Mouse (Mus musculus): ENCODE measurements around the gene Ccdc173. TPM values are rescaled to one million over a fixed set of nuclear protein-coding genes. Genes with fewer than 3 reads are reported as not detected.

The Ccdc173 gene
- total and polyA plus RNA-seq, 3 experiments = 0.12 to 0.65 (median 0.59) TPM

GRCm38 (mm10) chr2:69803756-69804155 is 14.4 kb upstream of the Ccdc173 start:
- WGBS = 50% methylated on average over 8 of the region's 8 CpGs
- no peaks in the 10 kb centered on the region for H3K4me1 ChIP-seq (ENCODE audit: control insufficient read depth, insufficient read depth, low read length)
- DNase-seq = no peak
- no peak for TF ChIP-seq EP300 (IDR thresholded peaks at IDR 0.05; ENCODE audit: insufficient read depth, low read depth, low read length)
- TF ChIP-seq CTCF (IDR thresholded peaks at IDR 0.05) = no peak
- TF ChIP-seq POLR2A (IDR thresholded peaks at IDR 0.05; ENCODE audit: insufficient read depth, low read depth, low read length) = no peak
- H3K9ac ChIP-seq (ENCODE audit: low read depth, low read length) = no peak overlapping the region
- intact Hi-C loops (cut with DNase I) = loop anchor here (2.0 kb wide), 1 partner anchor 57 kb away; the partner anchor contains the start of gene Ssb
- H3K79me2 ChIP-seq (replicated peaks; ENCODE audit: control insufficient read depth, insufficient read depth, low read length) = no peaks in the 10 kb centered on the region
- H3K27ac ChIP-seq = no peak overlapping the region
- H3K27me3 ChIP-seq (ENCODE audit: control insufficient read depth, insufficient read depth, low read length) = no peaks in the 10 kb centered on the region
- no peaks in the 10 kb centered on the region for H3K36me3 ChIP-seq (ENCODE audit: control insufficient read depth, insufficient read depth, low read length)
- H3K4me3 ChIP-seq = no peak overlapping the region

- no peak overlapping the region for H3K27ac ChIP-seq
- no peaks in the 10 kb centered on the region for H3K4me1 ChIP-seq (ENCODE audit: control insufficient read depth, insufficient read depth, low read length)
- no peaks in the 10 kb centered on the region for H3K27me3 ChIP-seq (ENCODE audit: control insufficient read depth, insufficient read depth, low read length)
- H3K79me2 ChIP-seq (replicated peaks; ENCODE audit: control insufficient read depth, insufficient read depth, low read length) = no peaks in the 10 kb centered on the region
- H3K36me3 ChIP-seq (ENCODE audit: control insufficient read depth, insufficient read depth, low read length) = no peaks in the 10 kb centered on the region
- H3K4me3 ChIP-seq = peak overlapping the region; percentile 38
- no peak for TF ChIP-seq EP300 (IDR thresholded peaks at IDR 0.05; ENCODE audit: insufficient read depth, low read depth, low read length)
- TF ChIP-seq CTCF (IDR thresholded peaks at IDR 0.05) = peak; percentile 99
- no peak overlapping the region for H3K9ac ChIP-seq (ENCODE audit: low read depth, low read length)
- peak; percentile 78 to 84 for DNase-seq
- 53% methylated on average over 5 of the region's 5 CpGs for WGBS
- intact Hi-C loops (cut with DNase I) = loop anchor here (2.0 kb wide), 1 partner anchor 58 kb away; the partner anchor contains the start of gene Ssb
Measured at GRCm38 (mm10) chr2:69802911-69803312, 13.5 kb upstream of the Ccdc173 start.

GRCm38 (mm10) chr2:69790722-69791121 is 1.3 kb upstream of the Ccdc173 start:
- TF ChIP-seq CTCF (IDR thresholded peaks at IDR 0.05) = no peak
- TF ChIP-seq EP300 (IDR thresholded peaks at IDR 0.05; ENCODE audit: insufficient read depth, low read depth, low read length) = no peak
- TF ChIP-seq POLR2A (IDR thresholded peaks at IDR 0.05; ENCODE audit: insufficient read depth, low read depth, low read length) = no peak
- DNase-seq = no peak
- Histone ChIP-seq H3K4me3 (no peak overlapping the region), H3K36me3 (ENCODE audit: control insufficient read depth, insufficient read depth, low read length) (peaks cover 4% of the 10 kb centered on the region), H3K4me1 (ENCODE audit: control insufficient read depth, insufficient read depth, low read length) (peaks cover 2% of the 10 kb centered on the region), H3K27me3 (ENCODE audit: control insufficient read depth, insufficient read depth, low read length) (no peaks in the 10 kb centered on the region), H3K27ac (no peak overlapping the region; the same call in 1 of the 2 replicates), H3K79me2 (replicated peaks; ENCODE audit: control insufficient read depth, insufficient read depth, low read length) (no peaks in the 10 kb centered on the region), H3K9ac (ENCODE audit: low read depth, low read length) (no peak overlapping the region)
- WGBS = 68% methylated on average over 4 of the region's 4 CpGs
- intact Hi-C loops (cut with DNase I) = no loop called here

- H3K4me3 ChIP-seq = peak overlapping the region; percentile 86
- no peaks in the 10 kb centered on the region for H3K79me2 ChIP-seq (replicated peaks; ENCODE audit: control insufficient read depth, insufficient read depth, low read length)
- intact Hi-C loops (cut with DNase I) = no loop called here
- 1% methylated on average over 10 of the region's 10 CpGs for WGBS
- no peaks in the 10 kb centered on the region for H3K27me3 ChIP-seq (ENCODE audit: control insufficient read depth, insufficient read depth, low read length)
- H3K4me1 ChIP-seq (ENCODE audit: control insufficient read depth, insufficient read depth, low read length) = peaks cover 2% of the 10 kb centered on the region
- peak overlapping the region; percentile 84 for H3K27ac ChIP-seq
- H3K9ac ChIP-seq (ENCODE audit: low read depth, low read length) = no peak overlapping the region
- peak; percentile 86 to 89 for DNase-seq
- H3K36me3 ChIP-seq (ENCODE audit: control insufficient read depth, insufficient read depth, low read length) = peaks cover 4% of the 10 kb centered on the region
- TF ChIP-seq EP300 (IDR thresholded peaks at IDR 0.05; ENCODE audit: insufficient read depth, low read depth, low read length) = 0 out of 2 replicates have a peak, but pooled peaks have one; percentile 55
- TF ChIP-seq POLR2A (IDR thresholded peaks at IDR 0.05; ENCODE audit: insufficient read depth, low read depth, low read length) = no peak
- TF ChIP-seq CTCF (IDR thresholded peaks at IDR 0.05) = peak; percentile 95
Measured at GRCm38 (mm10) chr2:69790285-69790684, 910 bp upstream of the Ccdc173 start.

GRCm38 (mm10) chr2:69788974-69789373 is 401 bp downstream of the Ccdc173 start:
- no peaks in the 10 kb centered on the region for H3K79me2 ChIP-seq (replicated peaks; ENCODE audit: control insufficient read depth, insufficient read depth, low read length)
- WGBS = 21% methylated on average over 9 of the region's 9 CpGs
- no peaks in the 10 kb centered on the region for H3K27me3 ChIP-seq (ENCODE audit: control insufficient read depth, insufficient read depth, low read length)
- peak overlapping the region; percentile 84 for H3K27ac ChIP-seq
- peak overlapping the region; percentile 61 for H3K9ac ChIP-seq (ENCODE audit: low read depth, low read length)
- peaks cover 2% of the 10 kb centered on the region for H3K4me1 ChIP-seq (ENCODE audit: control insufficient read depth, insufficient read depth, low read length)
- intact Hi-C loops (cut with DNase I) = loop anchor here (2.0 to 5.0 kb wide), 2 partner anchors 66 to 152 kb away; partner anchors contain the start of gene Ppig
- peak overlapping the region; percentile 86 for H3K4me3 ChIP-seq
- peaks cover 4% of the 10 kb centered on the region for H3K36me3 ChIP-seq (ENCODE audit: control insufficient read depth, insufficient read depth, low read length)
- TF ChIP-seq CTCF (IDR thresholded peaks at IDR 0.05) (no peak), EP300 (IDR thresholded peaks at IDR 0.05; ENCODE audit: insufficient read depth, low read depth, low read length) (no peak), POLR2A (IDR thresholded peaks at IDR 0.05; ENCODE audit: insufficient read depth, low read depth, low read length) (no peak)
- DNase-seq = no peak

- no peak for DNase-seq
- Histone ChIP-seq H3K27me3 (ENCODE audit: control insufficient read depth, insufficient read depth, low read length) (no peaks in the 10 kb centered on the region), H3K79me2 (replicated peaks; ENCODE audit: control insufficient read depth, insufficient read depth, low read length) (no peaks in the 10 kb centered on the region), H3K27ac (no peak overlapping the region), H3K36me3 (ENCODE audit: control insufficient read depth, insufficient read depth, low read length) (no peaks in the 10 kb centered on the region), H3K4me3 (no peak overlapping the region), H3K9ac (ENCODE audit: low read depth, low read length) (no peak overlapping the region), H3K4me1 (ENCODE audit: control insufficient read depth, insufficient read depth, low read length) (no peaks in the 10 kb centered on the region)
- intact Hi-C loops (cut with DNase I) = no loop called here
- WGBS = 47% methylated on average over 5 of the region's 5 CpGs
- TF ChIP-seq EP300 (IDR thresholded peaks at IDR 0.05; ENCODE audit: insufficient read depth, low read depth, low read length) = no peak
- TF ChIP-seq CTCF (IDR thresholded peaks at IDR 0.05) = peak; percentile 48
Measured at GRCm38 (mm10) chr2:69778836-69779177, 10.6 kb downstream of the Ccdc173 start.
